Mouse (Mus musculus) olfactory bulb, adult 2 months (tissue): Measurements from ENCODE around the gene Ap1b1.

Source experiments
- CTCF ChIP-seq: fragments of 200-500 bp; IDR thresholded peaks from 2 replicates; pipeline ENCODE4 v1.5.1; 2012; ENCODE audit warnings: low read depth, mild to moderate bottlenecking, low read length, moderate library complexity; ENCODE audit not compliant: insufficient read depth
- POLR2A ChIP-seq: fragments of 200-500 bp; IDR thresholded peaks from 2 replicates; pipeline ENCODE4 v1.6.1; 2012; ENCODE audit warnings: mild to moderate bottlenecking, low read depth, low read length, moderate library complexity; ENCODE audit not compliant: insufficient read depth

- TF ChIP-seq CTCF = no peak
- no peak for TF ChIP-seq POLR2A
Measured at GRCm38 (mm10) chr11:5032706-5033105, 46.1 kb downstream of the Ap1b1 start.
